Mouse (Mus musculus) liver, adult (tissue): ENCODE data around the gene Ttc23.

Experiments used
- GATA4 ChIP-seq: IDR thresholded peaks from 2 replicates; pipeline ENCODE4 v1.6.1; 2014; ENCODE audit warnings: mild to moderate bottlenecking, low read length; ENCODE audit not compliant: insufficient replicate concordance

Ttc23 gene

GRCm38 (mm10) chr7:67636161-67636560, 11.0 kb upstream of the Ttc23 start:
- TF ChIP-seq GATA4: no peak

GRCm38 (mm10) chr7:67639006-67639405, 8.2 kb upstream of the Ttc23 start:
- no peak for TF ChIP-seq GATA4

GRCm38 (mm10) chr7:67642955-67643354, 4.3 kb upstream of the Ttc23 start:
- no peak for TF ChIP-seq GATA4

GRCm38 (mm10) chr7:67644291-67644690, 2.9 kb upstream of the Ttc23 start:
- TF ChIP-seq GATA4: no peak

- TF ChIP-seq GATA4: no peak
Measured at GRCm38 (mm10) chr7:67644833-67645680, 2.2 kb upstream of the Ttc23 start, which contains the start of gene Lrrc28. Gene Lrrc28 (minus strand): TSS chr7:67645268.

- TF ChIP-seq GATA4: no peak
Measured at GRCm38 (mm10) chr7:67645681-67646014, 1.6 kb upstream of the Ttc23 start.

GRCm38 (mm10) chr7:67646131-67646530, 1.1 kb upstream of the Ttc23 start:
- TF ChIP-seq GATA4: no peak

- no peak for TF ChIP-seq GATA4
Measured at GRCm38 (mm10) chr7:67648376-67648775, 1.2 kb downstream of the Ttc23 start.

- no peak for TF ChIP-seq GATA4
Measured at GRCm38 (mm10) chr7:67652211-67652610, 5.0 kb downstream of the Ttc23 start.

- TF ChIP-seq GATA4: no peak
Measured at GRCm38 (mm10) chr7:67654668-67655067, 7.5 kb downstream of the Ttc23 start.

- TF ChIP-seq GATA4: no peak
Measured at GRCm38 (mm10) chr7:67655186-67655585, 8.0 kb downstream of the Ttc23 start.

- no peak for TF ChIP-seq GATA4
Measured at GRCm38 (mm10) chr7:67658110-67658509, 10.9 kb downstream of the Ttc23 start.

GRCm38 (mm10) chr7:67662424-67662823, 15.2 kb downstream of the Ttc23 start:
- no peak for TF ChIP-seq GATA4

- no peak for TF ChIP-seq GATA4
Measured at GRCm38 (mm10) chr7:67663981-67664694, 16.9 kb downstream of the Ttc23 start.

GRCm38 (mm10) chr7:67670965-67671364, 23.8 kb downstream of the Ttc23 start:
- no peak for TF ChIP-seq GATA4

- TF ChIP-seq GATA4: peak; percentile 54; the same call in 1 of the 2 replicates
Measured at GRCm38 (mm10) chr7:67672650-67673049, 25.4 kb downstream of the Ttc23 start.
